Mouse (Mus musculus) limb, embryonic 11.5 days (tissue): ENCODE measurements around the gene Atp1a3. TPM values are rescaled to one million over a fixed set of nuclear protein-coding genes. Genes with fewer than 3 reads are reported as not detected.
"Not testable (repeated sequence)": the region's sequence is repeated elsewhere in the genome, so short reads cannot be mapped to it uniquely, and the experiment has no call there.

Source experiments
- ATAC-seq: fragments of 200-750 bp; cut with Nextera tagmentation; 2 replicates; pipeline ENCODE4 v1.8.0; 2017; ENCODE audit warnings: low read depth; ENCODE audit not compliant: insufficient number of reproducible peaks, low FRiP score, low TSS enrichment
- DNase-seq: peaks from one replicate; pipeline ENCODE4 v3.0.0-alpha.2; 2015; ENCODE audit warnings: low spot score
- H3K27ac ChIP-seq: fragments of 300-500 bp; sonication (generic); replicated peaks from 2 replicates; pipeline ENCODE4 v1.5.1; 2014; ENCODE audit warnings: low read depth, mild to moderate bottlenecking, low read length
- H3K27me3 ChIP-seq: fragments of 300-500 bp; sonication (generic); 2 replicates; pipeline ENCODE4 v1.6.1; 2014; ENCODE audit warnings: mild to moderate bottlenecking, low read length, mixed read lengths; ENCODE audit not compliant: control insufficient read depth, insufficient read depth
- H3K36me3 ChIP-seq: fragments of 300-500 bp; sonication (generic); 2 replicates; pipeline ENCODE4 v1.6.1; 2014; ENCODE audit warnings: mild to moderate bottlenecking, low read length, moderate library complexity, mixed read lengths; ENCODE audit not compliant: control insufficient read depth, insufficient read depth
- H3K4me1 ChIP-seq: fragments of 300-500 bp; sonication (generic); 2 replicates; pipeline ENCODE4 v1.6.1; 2014; ENCODE audit warnings: low read length, mixed read lengths; ENCODE audit not compliant: control insufficient read depth, insufficient read depth
- H3K4me2 ChIP-seq: fragments of 300-500 bp; sonication (generic); 2 replicates; pipeline ENCODE4 v1.6.1; 2014; ENCODE audit warnings: low read depth, mild to moderate bottlenecking, moderate library complexity; ENCODE audit not compliant: severe bottlenecking
- H3K4me3 ChIP-seq: fragments of 300-500 bp; sonication (generic); 2 replicates; pipeline ENCODE4 v1.5.1; 2014; ENCODE audit warnings: low read depth, low read length
- H3K9ac ChIP-seq: fragments of 300-500 bp; sonication (generic); 2 replicates; pipeline ENCODE4 v1.6.1; 2014; ENCODE audit warnings: mild to moderate bottlenecking, low read length
- H3K9me3 ChIP-seq: fragments of 300-500 bp; sonication (generic); 2 replicates; pipeline ENCODE4 v1.6.1; 2016; ENCODE audit warnings: low read length; ENCODE audit not compliant: control insufficient read depth
- WGBS: fragments of 180-500 bp; shearing (Covaris S2); extraction: QIAGEN DNeasy Blood & Tissue Kit; methylation state at CpG from one replicate; pipeline ENCODE4 v1.1.7; 2014; 5-methylcytosine and 5-hydroxymethylcytosine counted together
- polyA plus RNA-seq: library from polyadenylated mRNA; unstranded; fragments of >200 nt; fragmentation: Nextera tagmentation; extraction: Ambion mirVana; gene quantifications from 2 replicates; pipeline ENCODE4 v1.2.1, GENCODE M21; 2014

Atp1a3 gene
- 0.13 and 0.23 TPM in 2 replicates for polyA plus RNA-seq

DNA sequence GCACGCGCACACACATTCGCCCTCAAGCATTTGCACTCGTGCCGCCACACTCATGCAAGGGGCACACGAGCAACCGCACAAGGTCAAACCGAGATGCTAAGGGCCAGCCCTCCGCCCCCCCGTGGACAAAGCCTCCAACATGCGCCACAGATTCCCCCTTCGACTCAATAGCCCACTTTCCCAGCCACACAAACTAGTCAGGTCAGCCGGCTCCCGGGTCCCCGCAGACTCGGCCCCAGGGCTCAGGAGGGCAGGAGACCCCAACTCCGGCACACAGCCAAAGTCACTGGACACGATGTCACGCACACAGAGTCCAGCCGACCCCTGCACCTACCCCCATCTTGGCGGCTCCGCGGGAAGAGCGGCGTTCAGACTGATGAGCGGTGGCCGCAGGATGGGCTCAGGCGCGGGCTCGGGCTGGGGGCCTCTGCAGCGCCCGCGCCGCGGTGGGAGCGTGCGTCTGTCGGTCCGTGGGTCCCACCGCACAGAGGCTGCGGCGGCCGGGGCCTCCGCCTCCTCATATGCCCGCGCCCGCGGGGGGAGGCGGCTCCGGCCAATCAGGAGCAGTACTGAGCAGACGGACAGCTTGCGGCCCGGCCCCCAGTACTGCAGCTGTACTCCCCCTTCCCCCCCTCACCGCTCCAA, at the start of gene Atp1a3:
Gene Atp1a3, minus strand, starts transcription at position 538 of the 645 bp plus-strand sequence.
- peak within 1 kb of the TSS; percentile 27; the same call in 1 of the 2 replicates for H3K9ac ChIP-seq
- DNase-seq (peak; percentile 40), ATAC-seq (peak; percentile 52; the same call in 1 of the 2 replicates)
- H3K4me2 ChIP-seq: peak within 1 kb of the TSS; percentile 63
- H3K9me3 ChIP-seq: no peaks in the 10 kb centered on the region
- no peak within 1 kb of the TSS for H3K27ac ChIP-seq
- WGBS: 1% methylated on average over 44 of the region's 54 CpGs
- peaks cover 62% of the 10 kb centered on the region for H3K27me3 ChIP-seq
- H3K4me3 ChIP-seq: peak within 1 kb of the TSS; percentile 35
- peaks cover 13% of the 10 kb centered on the region for H3K4me1 ChIP-seq
- H3K36me3 ChIP-seq: no peaks in the 10 kb centered on the region; the same call in 1 of the 2 replicates

DNA sequence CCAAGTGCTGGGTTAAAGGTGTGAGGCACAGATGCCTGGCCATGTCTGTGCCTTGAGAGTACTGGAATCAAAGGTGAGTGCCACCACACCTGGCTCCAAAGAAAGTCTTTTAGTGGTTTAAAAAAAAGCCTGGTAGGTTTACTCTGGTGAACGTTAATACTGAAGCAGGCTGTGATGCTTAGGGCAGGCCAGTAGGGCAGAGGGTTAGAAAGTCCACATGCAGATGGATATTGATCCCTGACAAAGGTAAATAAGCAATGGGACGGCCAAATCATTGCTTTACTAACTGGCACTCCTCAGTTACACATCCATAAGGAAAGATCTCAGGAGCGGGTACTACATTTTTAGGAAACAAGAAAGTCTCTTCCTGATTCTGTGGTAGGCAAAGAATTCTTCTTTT, 46.8 kb upstream of the Atp1a3 start:
- no peaks in the 10 kb centered on the region for H3K4me1 ChIP-seq
- H3K36me3 ChIP-seq: peaks cover 24% of the 10 kb centered on the region
- no peak for DNase-seq

GRCm38 (mm10) chr7:25049295-25049930, 43.7 kb upstream of the Atp1a3 start:
- no peak overlapping the region for H3K9ac ChIP-seq
- H3K4me2 ChIP-seq: no peak overlapping the region
- DNase-seq: no peak
- H3K27ac ChIP-seq: no peak overlapping the region
- WGBS: 88% methylated on average over 16 of the region's 16 CpGs
- no peaks in the 10 kb centered on the region for H3K27me3 ChIP-seq
- no peaks in the 10 kb centered on the region for H3K4me1 ChIP-seq
- H3K36me3 ChIP-seq: peaks cover 12% of the 10 kb centered on the region
- ATAC-seq: no peak
- H3K9me3 ChIP-seq: no peaks in the 10 kb centered on the region
- no peak overlapping the region for H3K4me3 ChIP-seq

More for the DNA sequence above, 46.8 kb upstream of the Atp1a3 start:
- Histone ChIP-seq H3K4me3 (no peak overlapping the region), H3K9me3 (no peaks in the 10 kb centered on the region), H3K27me3 (no peaks in the 10 kb centered on the region), H3K27ac (no peak overlapping the region), H3K9ac (no peak overlapping the region), H3K4me2 (no peak overlapping the region)
- ATAC-seq: no peak
- 87% methylated on average over 3 of the region's 3 CpGs for WGBS

- 92% methylated on average over 8 of the region's 8 CpGs for WGBS
- no peak overlapping the region for H3K9ac ChIP-seq
These were observed 41.6 kb upstream of the Atp1a3 start for GRCm38 (mm10) chr7:25047363-25047762.

GRCm38 (mm10) chr7:25044599-25044998, 38.8 kb upstream of the Atp1a3 start:
- H3K36me3 ChIP-seq: peaks cover 19% of the 10 kb centered on the region
- H3K27ac ChIP-seq, H3K4me3 ChIP-seq, H3K4me1 ChIP-seq, H3K9ac ChIP-seq, H3K9me3 ChIP-seq, H3K27me3 ChIP-seq, DNase-seq, ATAC-seq, H3K4me2 ChIP-seq: not testable (repeated sequence)
- WGBS: 90% methylated on average over 7 of the region's 7 CpGs

More at GRCm38 (mm10) chr7:25047363-25047762, 41.6 kb upstream of the Atp1a3 start:
- H3K27ac ChIP-seq: no peak overlapping the region
- peaks cover 17% of the 10 kb centered on the region for H3K36me3 ChIP-seq
- no peaks in the 10 kb centered on the region for H3K9me3 ChIP-seq
- no peaks in the 10 kb centered on the region for H3K4me1 ChIP-seq
- ATAC-seq (no peak), DNase-seq (no peak)
- H3K4me3 ChIP-seq: no peak overlapping the region
- H3K4me2 ChIP-seq: no peak overlapping the region
- no peaks in the 10 kb centered on the region for H3K27me3 ChIP-seq

GRCm38 (mm10) chr7:25041921-25042320, 36.2 kb upstream of the Atp1a3 start:
- ATAC-seq (no peak), DNase-seq (no peak)
- no peak overlapping the region for H3K27ac ChIP-seq
- no peaks in the 10 kb centered on the region for H3K27me3 ChIP-seq
- H3K36me3 ChIP-seq: peaks cover 19% of the 10 kb centered on the region
- H3K9ac ChIP-seq: no peak overlapping the region
- 91% methylated on average over 12 of the region's 12 CpGs for WGBS
- H3K4me1 ChIP-seq: no peaks in the 10 kb centered on the region
- no peak overlapping the region for H3K4me2 ChIP-seq
- H3K9me3 ChIP-seq: no peaks in the 10 kb centered on the region
- H3K4me3 ChIP-seq: no peak overlapping the region

DNA sequence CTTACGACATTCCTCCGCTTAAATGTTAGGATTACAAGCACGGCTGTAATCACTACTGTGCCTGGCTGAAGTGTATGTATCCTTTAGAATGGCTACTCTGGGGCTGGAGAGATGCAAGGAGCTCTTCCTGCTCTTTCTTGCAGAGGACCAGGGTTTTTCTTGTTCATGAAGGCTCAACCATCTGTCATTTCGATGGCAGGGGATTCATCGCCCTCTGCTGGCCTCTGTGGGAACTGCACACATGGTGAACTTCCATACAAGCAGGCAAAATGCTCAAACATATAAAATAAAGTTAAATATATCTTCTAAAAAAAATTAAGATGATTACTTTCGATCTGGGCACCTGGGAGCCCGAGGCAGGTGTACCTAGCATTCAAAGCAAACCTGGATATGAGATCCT, 30.2 kb upstream of the Atp1a3 start:
- no peaks in the 10 kb centered on the region for H3K9me3 ChIP-seq
- H3K27me3 ChIP-seq: no peaks in the 10 kb centered on the region
- no peak overlapping the region for H3K9ac ChIP-seq
- no peaks in the 10 kb centered on the region for H3K4me1 ChIP-seq
- peaks cover 3% of the 10 kb centered on the region for H3K36me3 ChIP-seq
- H3K4me3 ChIP-seq: no peak overlapping the region
- DNase-seq (peak; percentile 86), ATAC-seq (no peak)
- H3K4me2 ChIP-seq: no peak overlapping the region
- WGBS: 53% methylated on average over 7 of the region's 7 CpGs
- H3K27ac ChIP-seq: no peak overlapping the region

DNA sequence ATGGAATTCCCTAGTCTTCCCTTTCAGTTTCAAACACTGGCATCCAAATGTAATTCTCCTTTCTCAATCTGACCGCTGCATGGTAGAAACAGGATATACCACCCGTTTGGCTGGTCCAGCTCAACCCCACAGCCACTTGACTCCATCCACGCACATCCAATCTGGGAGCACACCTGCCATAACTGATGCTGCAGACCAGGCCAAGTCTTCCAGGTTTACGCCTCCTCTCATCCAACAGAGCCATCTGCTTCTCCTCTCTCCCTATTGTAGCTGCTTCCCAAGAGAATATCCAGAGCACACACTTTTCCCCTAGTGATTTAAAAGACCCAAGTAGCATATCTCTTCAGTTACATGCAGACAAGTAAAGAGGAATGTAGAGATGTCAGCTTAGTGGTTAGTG, 29.0 kb upstream of the Atp1a3 start:
- 94% methylated on average over 4 of the region's 4 CpGs for WGBS
- Histone ChIP-seq H3K4me1 (no peaks in the 10 kb centered on the region), H3K4me3 (no peak overlapping the region), H3K9me3 (no peaks in the 10 kb centered on the region), H3K4me2 (no peak overlapping the region), H3K36me3 (peaks cover 3% of the 10 kb centered on the region), H3K27me3 (no peaks in the 10 kb centered on the region), H3K27ac (no peak overlapping the region), H3K9ac (no peak overlapping the region)
- ATAC-seq (no peak), DNase-seq (no peak)
